Mouse (Mus musculus): ENCODE data around the gene Sept5. TPM values are rescaled to one million over a fixed set of nuclear protein-coding genes. Genes with fewer than 3 reads are reported as not detected.

Gene Sept5
- polyA plus RNA-seq, 1 experiment = 3.6 TPM

DNA sequence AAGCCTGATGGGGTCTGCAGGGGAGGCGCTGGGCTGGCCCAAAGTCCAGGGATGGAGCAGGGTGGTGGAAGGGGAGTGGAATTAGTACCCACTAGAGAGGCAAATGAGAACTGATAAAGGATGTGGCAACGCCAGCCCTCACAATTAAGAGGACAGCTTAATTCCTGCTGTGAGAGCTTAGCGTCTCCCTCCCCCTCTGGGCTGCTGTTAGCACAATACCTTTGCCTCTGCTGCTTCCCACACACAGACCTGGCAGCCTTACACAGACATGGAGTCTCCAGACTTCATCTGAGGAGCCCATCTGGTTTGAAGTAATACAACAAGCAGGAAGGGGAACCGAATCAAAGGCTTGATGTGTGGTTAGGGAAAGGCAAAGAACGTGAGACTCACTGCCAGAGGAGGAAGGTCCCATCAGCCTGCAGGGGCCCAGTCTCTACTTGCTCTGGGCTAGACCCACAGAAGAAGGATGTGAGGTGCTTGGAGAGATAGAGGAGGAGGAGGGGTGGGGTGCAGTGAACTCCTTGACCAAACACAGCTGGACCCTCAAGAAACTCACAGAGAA, 52.1 kb downstream of the Sept5 start:
- H3K36me3 ChIP-seq (ENCODE audit: control insufficient read depth, insufficient read depth, low read length) = no peaks in the 10 kb centered on the region
- H3K4me1 ChIP-seq (replicated peaks; ENCODE audit: control insufficient read depth, insufficient read depth, low read length) = peaks cover 9% of the 10 kb centered on the region; the same call in 1 of the 2 replicates
- TF ChIP-seq CTCF (IDR thresholded peaks at IDR 0.05; ENCODE audit: borderline replicate concordance, control insufficient read depth, extremely low read depth, insufficient read depth, low read length, poor library complexity) (no peak), POLR2A (IDR thresholded peaks at IDR 0.05; ENCODE audit: control insufficient read depth, extremely low read depth, insufficient read depth, low read length, poor library complexity) (no peak)
- 34% methylated on average over 5 of the region's 5 CpGs for WGBS
- no peak overlapping the region for H3K4me3 ChIP-seq (ENCODE audit: control insufficient read depth, insufficient read depth, low read length)
- H3K27me3 ChIP-seq (ENCODE audit: control insufficient read depth, insufficient read depth, low read length) = peaks cover 25% of the 10 kb centered on the region
- no peak for DNase-seq
- H3K27ac ChIP-seq (ENCODE audit: control insufficient read depth, insufficient read depth, low read length) = no peak overlapping the region

DNA sequence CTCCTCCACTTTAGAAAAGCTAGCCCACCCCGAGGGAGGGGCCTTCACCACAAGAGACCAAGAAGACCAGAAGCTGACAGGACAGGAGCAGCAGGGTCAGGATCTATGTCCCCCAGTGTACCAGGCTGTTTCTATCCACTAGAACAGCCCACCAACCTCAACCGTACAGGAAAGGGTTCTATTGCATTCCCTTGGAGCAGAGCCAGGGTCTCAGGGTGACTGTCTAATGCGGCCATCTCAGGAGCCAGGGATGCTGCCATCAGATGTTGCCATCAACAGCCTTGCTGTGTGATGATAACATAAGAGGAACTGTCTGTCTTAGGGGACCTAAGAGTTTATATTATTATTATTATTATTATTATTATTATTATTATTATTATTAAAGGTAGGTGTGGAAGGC, 52.7 kb downstream of the Sept5 start:
- peaks cover 9% of the 10 kb centered on the region; the same call in 1 of the 2 replicates for H3K4me1 ChIP-seq (replicated peaks; ENCODE audit: control insufficient read depth, insufficient read depth, low read length)
- H3K4me3 ChIP-seq (ENCODE audit: control insufficient read depth, insufficient read depth, low read length) = no peak overlapping the region
- no peaks in the 10 kb centered on the region for H3K36me3 ChIP-seq (ENCODE audit: control insufficient read depth, insufficient read depth, low read length)
- H3K27ac ChIP-seq (ENCODE audit: control insufficient read depth, insufficient read depth, low read length) = no peak overlapping the region
- no peak for TF ChIP-seq CTCF (IDR thresholded peaks at IDR 0.05; ENCODE audit: borderline replicate concordance, control insufficient read depth, extremely low read depth, insufficient read depth, low read length, poor library complexity)
- no peak for TF ChIP-seq POLR2A (IDR thresholded peaks at IDR 0.05; ENCODE audit: control insufficient read depth, extremely low read depth, insufficient read depth, low read length, poor library complexity)
- WGBS = 65% methylated on average over 3 of the region's 3 CpGs
- peaks cover 19% of the 10 kb centered on the region for H3K27me3 ChIP-seq (ENCODE audit: control insufficient read depth, insufficient read depth, low read length)
- DNase-seq = no peak

DNA sequence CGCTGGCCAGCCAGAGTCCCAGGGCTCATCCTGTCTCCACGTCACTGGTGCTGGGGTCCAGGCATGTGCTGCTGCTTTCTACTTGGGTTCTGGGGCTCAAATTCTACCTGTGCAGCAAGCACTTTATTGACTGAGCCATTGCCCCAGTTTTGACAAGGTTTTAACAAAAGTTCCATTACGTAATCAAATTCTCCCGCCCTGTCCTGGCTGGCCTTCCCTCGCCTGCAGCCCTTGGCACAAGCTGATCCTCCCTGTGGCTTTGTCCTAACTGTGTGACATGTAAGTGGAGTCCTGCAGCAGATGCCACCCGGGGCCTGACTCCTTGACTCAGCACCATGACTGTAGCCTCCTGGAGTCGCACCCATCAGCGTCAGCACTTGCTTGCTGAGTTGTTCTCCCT, 55.6 kb downstream of the Sept5 start:
- DNase-seq = no peak
- 93% methylated on average over 8 of the region's 8 CpGs for WGBS
- no peaks in the 10 kb centered on the region for H3K36me3 ChIP-seq (ENCODE audit: control insufficient read depth, insufficient read depth, low read length)
- no peak overlapping the region for H3K4me3 ChIP-seq (ENCODE audit: control insufficient read depth, insufficient read depth, low read length)
- no peaks in the 10 kb centered on the region for H3K4me1 ChIP-seq (replicated peaks; ENCODE audit: control insufficient read depth, insufficient read depth, low read length)
- H3K27ac ChIP-seq (ENCODE audit: control insufficient read depth, insufficient read depth, low read length) = no peak overlapping the region
- no peaks in the 10 kb centered on the region; the same call in 1 of the 2 replicates for H3K27me3 ChIP-seq (ENCODE audit: control insufficient read depth, insufficient read depth, low read length)
- TF ChIP-seq POLR2A (IDR thresholded peaks at IDR 0.05; ENCODE audit: control insufficient read depth, extremely low read depth, insufficient read depth, low read length, poor library complexity) = no peak
- TF ChIP-seq CTCF (IDR thresholded peaks at IDR 0.05; ENCODE audit: borderline replicate concordance, control insufficient read depth, extremely low read depth, insufficient read depth, low read length, poor library complexity) = no peak

Other genes starting within 250 kb of the Sept5 start
- gene Txnrd2, start 203.6 kb downstream of the Sept5 start, polyA plus RNA-seq (2012; rRNA removed) = 10.6 and 10.7 TPM in 2 replicates
- 104 and 108 TPM in 2 replicates for gene Comt, start 203.1 kb downstream of the Sept5 start, polyA plus RNA-seq (2012; rRNA removed)
- 38.7 and 48.9 TPM in 2 replicates for gene Gnb1l, start 131.2 kb downstream of the Sept5 start, polyA plus RNA-seq (2012; rRNA removed)
- gene Rtl10, start 131.1 kb downstream of the Sept5 start, polyA plus RNA-seq (2012; rRNA removed) = 47.0 and 63.6 TPM in 2 replicates
- 0.49 and 1.4 TPM in 2 replicates for gene Tbx1, start 39.3 kb downstream of the Sept5 start, polyA plus RNA-seq (2012; rRNA removed)
- gene Gp1bb, start 7.6 kb downstream of the Sept5 start, polyA plus RNA-seq (2012; rRNA removed) = 1.1 TPM in 2 replicates
- 0.88 and 0.93 TPM in 2 replicates for gene Gm49601, start 3.5 kb downstream of the Sept5 start, polyA plus RNA-seq (2012; rRNA removed)
- gene Cldn5, start 146.9 kb upstream of the Sept5 start, polyA plus RNA-seq (2012; rRNA removed) = 12.2 and 15.2 TPM in 2 replicates
- gene Ufd1, start 181.8 kb upstream of the Sept5 start, polyA plus RNA-seq (2012; rRNA removed) = 45.5 and 47.3 TPM in 2 replicates
- 67.6 and 80.8 TPM in 2 replicates for gene Cdc45, start 182.0 kb upstream of the Sept5 start, polyA plus RNA-seq (2012; rRNA removed)
- gene 2510002D24Rik, start 206.6 kb upstream of the Sept5 start, polyA plus RNA-seq (2012; rRNA removed) = 61.5 and 78.3 TPM in 2 replicates
- gene Gm28539, start 206.6 kb upstream of the Sept5 start, polyA plus RNA-seq (2012; rRNA removed) = not detected in 2 replicates
- gene Mrpl40, start 246.9 kb upstream of the Sept5 start, polyA plus RNA-seq (2012; rRNA removed) = 14.2 and 15.6 TPM in 2 replicates
- 124 and 125 TPM in 2 replicates for gene Hira, start 247.1 kb upstream of the Sept5 start, polyA plus RNA-seq (2012; rRNA removed)

All from thymus, adult 2 months (tissue).